Mouse (Mus musculus) intestine, embryonic 15.5 days (tissue): ENCODE measurements around the gene Adh7. TPM values are rescaled to one million over a fixed set of nuclear protein-coding genes. Genes with fewer than 3 reads are reported as not detected.
A peak's percentile ranks its signal among the peaks of the same experiment; 100 is the strongest.

Experiments
- ATAC-seq: fragments of 200-750 bp; cut with Nextera tagmentation; 2 replicates; pipeline ENCODE4 v1.8.0; 2017; ENCODE audit warnings: moderate TSS enrichment, moderate library complexity
- H3K27ac ChIP-seq: fragments of 300-500 bp; sonication (generic); 2 replicates; pipeline ENCODE4 v1.5.1; 2015; ENCODE audit warnings: mild to moderate bottlenecking, inconsistent platforms
- H3K27me3 ChIP-seq: fragments of 300-500 bp; sonication (generic); replicated peaks from 2 replicates; pipeline ENCODE4 v1.6.1; 2015; ENCODE audit warnings: inconsistent platforms
- H3K36me3 ChIP-seq: fragments of 300-500 bp; sonication (generic); 2 replicates; pipeline ENCODE4 v1.6.1; 2015; ENCODE audit warnings: inconsistent platforms
- H3K4me1 ChIP-seq: fragments of 300-500 bp; sonication (generic); replicated peaks from 2 replicates; pipeline ENCODE4 v1.6.1; 2015; ENCODE audit warnings: inconsistent platforms
- H3K4me2 ChIP-seq: fragments of 300-500 bp; sonication (generic); replicated peaks from 2 replicates; pipeline ENCODE4 v1.6.1; 2015; ENCODE audit warnings: mild to moderate bottlenecking, inconsistent platforms
- H3K4me3 ChIP-seq: fragments of 300-500 bp; sonication (generic); replicated peaks from 2 replicates; pipeline ENCODE4 v1.5.1; 2015; ENCODE audit warnings: inconsistent platforms
- H3K9ac ChIP-seq: fragments of 300-500 bp; sonication (generic); 2 replicates; pipeline ENCODE4 v1.6.1; 2015; ENCODE audit warnings: inconsistent platforms
- H3K9me3 ChIP-seq: fragments of 300-500 bp; sonication (generic); 2 replicates; pipeline ENCODE4 v1.6.1; 2016; ENCODE audit warnings: inconsistent platforms
- WGBS: fragments of 180-500 bp; shearing (Covaris S2); methylation state at CpG from one replicate; pipeline ENCODE4 v1.1.7; 2015; 5-methylcytosine and 5-hydroxymethylcytosine counted together
- polyA plus RNA-seq: library from polyadenylated mRNA; unstranded; fragments of >200 nt; fragmentation: Nextera tagmentation; extraction: Ambion mirVana; gene quantifications from 2 replicates; pipeline ENCODE4 v1.2.1, GENCODE M21; 2015

Gene Adh7
- polyA plus RNA-seq: 0.21 and 0.30 TPM in 2 replicates

DNA sequence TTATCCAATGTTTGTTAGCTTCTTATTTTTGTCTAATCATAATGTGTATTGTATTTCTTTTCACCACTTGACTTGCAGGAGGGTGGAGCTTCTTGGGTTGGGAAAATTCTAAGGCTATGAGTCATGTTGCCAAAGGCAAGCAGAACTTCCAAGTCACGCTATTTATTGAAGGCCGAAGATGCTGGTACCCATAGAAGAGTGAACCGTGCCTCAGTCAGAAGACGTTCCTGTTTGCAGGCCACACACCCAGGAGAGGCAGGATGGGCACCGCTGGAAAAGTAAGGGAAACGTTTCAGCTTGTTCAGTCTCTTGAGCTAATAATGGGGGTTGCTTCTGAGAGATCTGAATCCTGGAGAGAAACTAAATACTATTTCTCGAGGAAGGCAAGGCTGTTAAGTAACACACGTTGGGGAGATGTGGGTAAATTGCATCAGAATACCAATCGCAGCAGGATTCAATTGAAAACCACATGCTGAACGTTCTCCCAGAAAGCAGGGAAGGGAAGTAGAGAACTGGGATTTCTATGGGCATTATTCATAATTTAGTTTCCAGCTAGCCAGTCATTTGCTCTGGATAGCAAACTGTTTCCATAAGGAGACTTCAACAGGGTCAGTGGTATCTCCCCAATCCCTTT lies at the start of gene Adh7:
TSS of gene Adh7 (plus strand) at position 130 of the 634 bp plus-strand sequence.
- Histone ChIP-seq H3K27ac (no peak within 1 kb of the TSS), H3K4me1 (no peaks in the 10 kb centered on the region), H3K9me3 (no peaks in the 10 kb centered on the region), H3K4me3 (no peak within 1 kb of the TSS), H3K4me2 (no peak within 1 kb of the TSS), H3K9ac (no peak within 1 kb of the TSS), H3K36me3 (no peaks in the 10 kb centered on the region), H3K27me3 (no peaks in the 10 kb centered on the region)
- no peak for ATAC-seq
- WGBS: 80% methylated on average over 10 of the region's 10 CpGs

DNA sequence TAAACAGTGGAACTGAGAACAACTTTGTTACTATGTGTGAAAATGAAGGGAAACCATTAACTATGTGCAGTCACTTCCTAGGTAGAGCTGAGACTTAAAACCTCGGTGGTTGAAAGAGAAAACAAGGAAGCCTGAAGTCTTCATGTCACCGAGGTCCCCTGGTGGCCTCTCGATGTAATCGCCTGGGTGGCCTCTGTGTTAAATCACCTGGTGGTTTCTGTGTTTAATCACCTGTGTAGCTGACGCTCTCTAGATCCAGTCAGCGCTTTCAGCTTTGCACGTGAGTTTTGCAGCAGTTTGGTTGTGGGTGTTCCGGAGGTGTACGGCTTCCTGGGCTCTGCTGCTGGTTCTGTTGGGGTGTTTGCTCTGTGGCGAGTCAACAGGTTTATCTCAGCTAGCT lies 44.3 kb upstream of the Adh7 start:
- Histone ChIP-seq H3K9me3 (no peaks in the 10 kb centered on the region), H3K27ac (no peak overlapping the region), H3K4me3 (no peak overlapping the region), H3K4me2 (no peak overlapping the region), H3K27me3 (no peaks in the 10 kb centered on the region), H3K9ac (no peak overlapping the region), H3K36me3 (no peaks in the 10 kb centered on the region), H3K4me1 (no peaks in the 10 kb centered on the region)
- 77% methylated on average over 10 of the region's 10 CpGs for WGBS
- no peak for ATAC-seq

DNA sequence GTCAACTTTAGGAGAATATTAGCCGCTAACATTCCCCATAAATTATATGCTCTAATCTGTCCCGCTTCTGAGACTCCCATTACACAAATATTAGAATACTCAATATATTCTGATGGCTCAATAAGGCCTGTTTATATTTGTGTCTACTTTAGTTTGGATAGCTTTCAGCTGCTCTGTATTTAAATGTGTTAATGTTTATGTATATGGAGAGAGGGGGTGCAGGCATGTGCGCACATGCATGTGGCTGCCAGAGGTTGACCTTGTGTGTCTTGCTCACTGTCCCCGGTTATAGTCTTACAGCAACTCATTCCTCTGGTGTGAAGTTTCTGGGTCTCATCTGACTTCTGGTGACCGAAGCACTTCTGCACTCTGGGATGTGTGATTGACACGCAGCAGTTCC lies 42.0 kb upstream of the Adh7 start:
- ATAC-seq: peak; percentile 36; the same call in 1 of the 2 replicates
- Histone ChIP-seq H3K9ac (no peak overlapping the region), H3K4me3 (no peak overlapping the region), H3K27ac (no peak overlapping the region), H3K9me3 (no peaks in the 10 kb centered on the region), H3K4me1 (no peaks in the 10 kb centered on the region), H3K36me3 (no peaks in the 10 kb centered on the region), H3K4me2 (0 out of 2 replicates have a peak overlapping the region, but pooled peaks have one; percentile 26), H3K27me3 (no peaks in the 10 kb centered on the region)
- 66% methylated on average over 6 of the region's 6 CpGs for WGBS

DNA sequence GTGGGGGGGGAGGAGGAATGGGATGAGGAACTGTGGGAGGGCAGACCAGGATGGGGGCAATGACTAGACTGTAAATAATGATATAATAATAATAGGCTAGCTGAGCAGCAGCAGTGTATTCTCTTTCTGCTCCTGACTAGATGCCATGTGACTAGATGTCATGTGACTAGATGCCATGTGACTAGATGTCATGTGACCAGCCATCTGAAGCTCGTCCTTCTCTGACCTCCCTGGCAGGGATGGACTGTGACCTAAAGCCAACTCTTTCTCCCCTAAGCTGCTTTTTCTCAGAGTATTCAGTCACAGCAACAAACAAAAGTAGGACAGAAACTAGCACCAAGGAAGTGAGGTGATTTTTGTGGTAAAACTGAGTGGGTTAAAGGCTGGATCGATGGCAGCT lies 35.5 kb upstream of the Adh7 start:
- 0 out of 2 replicates have a peak, but pooled peaks cover 3% of the 10 kb centered on the region for H3K4me1 ChIP-seq

DNA sequence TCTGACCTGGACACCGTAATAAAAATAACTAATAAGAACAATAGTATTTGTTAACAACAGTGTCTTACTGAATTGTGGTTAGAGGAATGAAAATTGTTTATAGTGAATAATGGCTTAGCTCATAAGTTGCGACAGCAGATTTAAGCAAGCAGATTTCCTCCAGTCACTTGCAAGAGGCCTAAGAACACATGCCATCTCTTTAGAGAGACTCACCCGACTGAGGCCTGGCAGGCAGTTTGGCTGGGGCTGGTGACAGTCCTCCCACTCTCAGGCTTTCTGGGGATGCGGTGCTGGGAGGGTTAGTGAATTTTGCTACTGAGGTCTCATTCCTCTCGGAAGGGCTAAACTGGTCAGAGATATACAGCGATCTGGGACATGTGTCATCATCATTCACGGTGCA lies 34.2 kb upstream of the Adh7 start:
- no peak overlapping the region for H3K27ac ChIP-seq
- no peaks in the 10 kb centered on the region for H3K36me3 ChIP-seq
- 76% methylated on average over 7 of the region's 7 CpGs for WGBS

More for the DNA sequence above, 35.5 kb upstream of the Adh7 start:
- no peaks in the 10 kb centered on the region for H3K27me3 ChIP-seq
- no peak overlapping the region for H3K4me3 ChIP-seq
- H3K27ac ChIP-seq: no peak overlapping the region
- no peak overlapping the region for H3K4me2 ChIP-seq
- ATAC-seq: no peak
- 89% methylated on average over 2 of the region's 2 CpGs for WGBS
- no peak overlapping the region for H3K9ac ChIP-seq
- no peaks in the 10 kb centered on the region for H3K9me3 ChIP-seq
- H3K36me3 ChIP-seq: no peaks in the 10 kb centered on the region

DNA sequence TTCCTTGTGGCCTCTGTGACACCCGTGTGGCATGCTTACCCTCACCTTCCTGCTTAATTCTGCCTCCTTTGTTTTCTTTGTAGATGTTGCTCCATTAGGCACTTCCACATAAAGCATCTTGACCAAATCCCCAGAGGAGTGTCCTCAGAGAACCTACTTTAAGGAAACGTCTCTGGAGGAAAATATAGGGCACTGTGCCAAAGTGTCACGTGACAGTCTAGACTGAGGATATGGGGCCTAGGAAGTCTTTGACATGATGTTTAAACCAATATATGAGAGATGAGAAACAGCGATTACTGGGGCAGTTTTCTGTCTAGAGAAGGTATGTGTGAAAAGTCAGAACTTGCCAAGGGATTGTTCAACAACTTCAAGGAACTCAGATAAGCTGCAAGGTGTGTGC lies 32.3 kb upstream of the Adh7 start:
- H3K4me1 ChIP-seq: 0 out of 2 replicates have a peak, but pooled peaks cover 3% of the 10 kb centered on the region
- no peak overlapping the region for H3K27ac ChIP-seq
- no peak overlapping the region for H3K4me3 ChIP-seq
- no peaks in the 10 kb centered on the region for H3K36me3 ChIP-seq
- H3K27me3 ChIP-seq: no peaks in the 10 kb centered on the region
- H3K9me3 ChIP-seq: no peaks in the 10 kb centered on the region
- no peak overlapping the region for H3K9ac ChIP-seq
- no peak overlapping the region for H3K4me2 ChIP-seq
- ATAC-seq: peak; percentile 53; the same call in 1 of the 2 replicates
- 40% methylated on average over 4 of the region's 4 CpGs for WGBS

More for the DNA sequence above, 34.2 kb upstream of the Adh7 start:
- ATAC-seq: no peak
- Histone ChIP-seq H3K4me2 (no peak overlapping the region), H3K27me3 (no peaks in the 10 kb centered on the region), H3K9me3 (no peaks in the 10 kb centered on the region), H3K9ac (no peak overlapping the region), H3K4me3 (no peak overlapping the region), H3K4me1 (0 out of 2 replicates have a peak, but pooled peaks cover 3% of the 10 kb centered on the region)

DNA sequence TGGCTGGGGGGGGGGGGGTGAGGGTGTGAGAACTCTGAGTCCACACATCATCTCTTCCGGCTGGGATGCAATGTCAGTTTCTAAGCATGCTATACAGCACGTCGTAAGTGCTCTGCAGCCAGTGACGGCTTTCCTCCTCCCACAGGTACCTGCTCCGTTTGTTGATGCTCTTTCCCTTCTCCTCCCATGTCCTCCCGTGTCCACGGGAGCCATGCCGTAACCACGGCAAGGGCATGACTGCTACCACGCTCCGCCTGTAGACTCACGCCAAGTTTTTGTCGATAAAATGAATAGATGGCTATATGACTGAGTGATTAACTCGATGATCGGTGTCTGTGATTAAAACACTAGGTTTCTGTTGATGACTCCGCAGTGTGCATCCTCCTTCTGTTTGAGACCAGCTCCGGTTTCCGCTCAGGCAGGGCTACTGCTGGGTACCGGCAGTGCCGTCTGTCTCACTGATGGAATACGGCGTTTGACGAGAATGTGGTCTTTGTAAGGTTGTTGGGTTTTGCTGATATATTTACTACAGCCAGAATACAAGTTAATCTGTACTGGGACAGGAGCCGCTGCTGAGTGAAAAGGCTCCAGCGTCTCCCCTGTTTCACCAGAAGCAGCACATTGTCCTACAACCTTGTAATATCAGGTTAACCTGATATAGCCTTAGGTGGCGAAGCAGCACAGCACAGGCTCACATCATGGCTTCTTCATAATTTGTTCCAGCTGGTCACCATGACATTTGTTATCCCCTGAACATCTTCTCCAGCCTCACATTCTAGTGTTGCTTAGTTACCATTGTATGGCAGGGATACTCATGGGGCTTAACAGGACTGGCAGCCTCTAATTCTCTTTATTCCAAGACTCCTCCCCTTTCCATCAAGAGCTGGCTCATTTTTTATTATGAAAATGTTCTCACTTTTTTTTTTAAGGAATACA lies 31.3 kb upstream of the Adh7 start:
- Histone ChIP-seq H3K36me3 (no peaks in the 10 kb centered on the region), H3K4me3 (no peak overlapping the region), H3K27me3 (no peaks in the 10 kb centered on the region), H3K4me1 (0 out of 2 replicates have a peak, but pooled peaks cover 3% of the 10 kb centered on the region), H3K27ac (no peak overlapping the region), H3K9ac (no peak overlapping the region), H3K4me2 (no peak overlapping the region), H3K9me3 (no peaks in the 10 kb centered on the region)
- no peak for ATAC-seq
- WGBS: 89% methylated on average over 26 of the region's 26 CpGs

DNA sequence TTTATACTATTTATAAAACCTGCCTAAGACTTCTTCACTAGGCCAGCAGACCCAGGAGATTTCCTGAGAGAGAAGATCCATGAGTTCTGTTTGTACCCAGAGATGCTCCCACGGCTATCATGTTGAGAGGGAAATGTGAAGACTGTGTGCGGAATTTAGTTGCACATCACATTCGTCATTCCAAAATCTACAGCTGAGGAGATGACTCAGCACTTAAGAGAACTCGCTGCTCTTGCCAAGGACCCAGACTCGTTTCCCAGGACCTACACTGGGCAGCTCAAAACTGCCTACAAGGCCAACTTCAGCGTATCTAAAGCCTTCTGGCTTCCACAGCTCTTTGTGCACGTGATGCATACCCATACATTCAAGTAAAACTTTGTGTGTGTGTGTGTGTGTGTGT lies 25.3 kb upstream of the Adh7 start:
- 69% methylated on average over 7 of the region's 7 CpGs for WGBS
- Histone ChIP-seq H3K27ac (no peak overlapping the region), H3K9ac (no peak overlapping the region), H3K36me3 (no peaks in the 10 kb centered on the region), H3K27me3 (no peaks in the 10 kb centered on the region), H3K4me2 (no peak overlapping the region), H3K4me3 (no peak overlapping the region), H3K9me3 (no peaks in the 10 kb centered on the region), H3K4me1 (no peaks in the 10 kb centered on the region)
- ATAC-seq: no peak

DNA sequence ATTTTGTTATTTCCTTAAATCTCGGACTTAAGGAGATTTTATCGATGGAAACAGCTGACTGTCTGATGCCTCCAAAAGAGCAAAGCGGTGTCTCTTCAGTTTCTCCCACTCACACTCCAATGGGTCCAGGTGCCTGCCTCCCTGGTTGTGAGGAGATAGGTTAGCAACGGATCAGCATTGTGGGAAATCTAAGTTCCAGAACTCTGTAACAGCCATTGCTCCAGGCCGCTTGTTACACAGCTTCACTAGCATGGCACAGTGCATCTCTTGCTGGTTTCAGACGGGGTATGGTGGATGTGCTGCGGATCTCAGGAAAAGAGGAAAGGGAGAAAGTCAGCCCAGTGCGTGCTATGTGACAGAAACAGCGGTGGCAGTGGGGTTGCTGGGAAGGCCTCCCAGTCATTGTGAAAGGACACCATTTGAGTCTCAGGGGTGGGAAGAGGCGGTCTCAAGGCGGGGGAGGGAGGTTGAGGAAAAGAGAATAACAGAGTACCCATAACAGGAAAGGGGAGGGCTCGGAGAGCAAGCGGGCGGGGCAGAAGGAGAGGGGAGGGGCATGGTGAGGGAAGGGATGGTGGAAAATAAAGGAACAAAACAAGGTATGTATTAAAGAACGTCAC lies 23.8 kb upstream of the Adh7 start, which contains the start of gene 4930579F01Rik:
TSS of gene 4930579F01Rik (minus strand) at position 143 of the 620 bp plus-strand sequence.
- Histone ChIP-seq H3K27ac (no peak within 1 kb of the TSS), H3K4me1 (no peaks in the 10 kb centered on the region), H3K9me3 (no peaks in the 10 kb centered on the region), H3K4me2 (no peak within 1 kb of the TSS), H3K36me3 (no peaks in the 10 kb centered on the region), H3K4me3 (no peak within 1 kb of the TSS), H3K9ac (no peak within 1 kb of the TSS), H3K27me3 (no peaks in the 10 kb centered on the region)
- ATAC-seq: no peak
- WGBS: 80% methylated on average over 15 of the region's 15 CpGs

DNA sequence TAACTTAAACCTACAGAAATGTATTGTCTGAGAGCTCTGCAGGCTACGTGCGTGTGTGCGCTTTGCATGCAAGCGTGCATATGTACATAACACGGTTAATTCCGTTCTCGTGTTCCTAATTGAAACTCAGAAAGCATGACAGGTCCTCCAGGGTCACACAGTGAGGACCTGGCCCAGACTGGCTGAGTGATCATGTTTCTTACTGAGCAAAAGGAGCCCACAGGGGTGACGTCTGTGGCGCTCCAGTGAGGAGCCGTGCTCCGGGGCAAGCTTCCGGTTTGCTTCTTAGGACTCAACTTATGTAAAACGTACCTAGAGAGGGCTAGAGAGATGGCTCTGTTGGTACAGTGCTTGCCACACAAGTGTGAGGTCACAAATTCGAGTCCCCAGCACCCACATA lies 20.5 kb upstream of the Adh7 start:
- no peak for ATAC-seq
- H3K4me1 ChIP-seq: no peaks in the 10 kb centered on the region
- H3K36me3 ChIP-seq: no peaks in the 10 kb centered on the region
- no peak overlapping the region for H3K27ac ChIP-seq
- no peak overlapping the region for H3K4me2 ChIP-seq
- H3K27me3 ChIP-seq: no peaks in the 10 kb centered on the region
- H3K9me3 ChIP-seq: no peaks in the 10 kb centered on the region
- 85% methylated on average over 14 of the region's 14 CpGs for WGBS
- H3K4me3 ChIP-seq: no peak overlapping the region
- no peak overlapping the region for H3K9ac ChIP-seq

DNA sequence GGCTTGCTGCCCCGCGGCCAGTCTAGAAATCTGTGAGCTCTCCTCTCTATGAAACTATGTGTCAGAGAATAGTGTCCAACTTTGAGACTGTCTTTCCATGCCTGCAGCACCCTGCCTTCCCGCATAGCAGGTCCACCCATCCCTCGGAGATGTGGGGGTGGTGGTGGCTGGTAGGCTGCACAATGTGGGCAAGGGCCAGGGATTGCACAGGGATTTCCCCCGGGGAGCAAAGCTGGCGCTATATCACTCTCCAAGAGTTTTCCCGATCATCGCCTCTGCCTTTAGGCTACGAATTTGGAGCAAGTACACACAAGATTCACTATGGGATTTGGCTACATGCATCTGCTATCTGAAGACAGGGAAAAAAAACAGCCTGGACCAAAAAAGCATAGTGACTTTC lies 20.0 kb upstream of the Adh7 start:
- WGBS: 66% methylated on average over 9 of the region's 9 CpGs
- Histone ChIP-seq H3K27me3 (no peaks in the 10 kb centered on the region), H3K4me3 (no peak overlapping the region), H3K27ac (no peak overlapping the region), H3K9me3 (no peaks in the 10 kb centered on the region), H3K9ac (no peak overlapping the region), H3K36me3 (no peaks in the 10 kb centered on the region), H3K4me1 (no peaks in the 10 kb centered on the region), H3K4me2 (no peak overlapping the region)
- no peak for ATAC-seq
